Mouse (Mus musculus): Measurements from ENCODE around the gene Comt.

Gene Comt

GRCm38 (mm10) chr16:18426802-18427280 lies at the start of gene Comt:
TSS of gene Comt (minus strand) at chr16:18426852.
- peak in 1 of 2 experiments; percentile 80 for DNase-seq (ENCODE audit: inconsistent age in 2 of 2, low spot score in 1 of 2)

DNA sequence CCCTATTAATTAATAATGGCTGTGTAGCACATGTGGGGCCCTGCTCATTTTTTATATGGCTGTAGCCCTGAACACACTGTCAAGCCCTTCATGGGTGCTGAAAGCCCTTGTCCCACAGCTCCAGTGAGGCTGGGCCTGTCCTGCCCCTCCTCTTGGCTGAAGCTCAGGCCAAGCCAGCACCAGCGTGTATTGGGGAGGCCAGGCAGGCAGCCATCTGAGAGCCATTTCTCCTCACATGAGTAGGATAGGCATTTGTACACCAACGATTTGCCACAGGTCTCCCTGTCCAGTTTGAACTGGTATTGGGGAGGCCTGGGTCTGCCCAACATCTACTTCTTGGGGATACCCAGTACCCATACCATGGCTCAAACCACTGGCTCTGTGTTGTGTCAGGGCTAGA lies 47.4 kb upstream of the Comt start:
- no peak for DNase-seq (ENCODE audit: inconsistent age in 2 of 2, low spot score in 1 of 2)

DNA sequence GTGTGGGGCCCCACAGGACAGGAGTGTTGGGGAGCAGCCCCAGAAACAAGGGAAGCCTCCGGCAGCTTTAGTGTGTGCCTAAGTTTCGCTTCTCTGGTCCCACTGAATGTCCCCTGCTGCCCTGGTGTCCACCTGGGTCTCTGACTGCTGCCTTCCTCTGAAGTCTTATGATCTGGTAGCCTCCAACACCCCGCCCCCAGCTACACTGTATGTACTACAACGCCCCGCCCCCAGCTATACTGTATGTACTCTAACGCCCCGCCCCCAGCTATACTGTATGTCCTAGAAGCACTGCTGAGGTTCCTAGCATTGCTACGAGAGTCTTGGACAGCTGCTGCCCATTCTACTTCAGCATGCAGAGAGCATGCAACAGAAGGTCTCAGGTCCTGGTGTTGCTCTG lies 46.3 kb upstream of the Comt start:
- DNase-seq (ENCODE audit: inconsistent age in 2 of 2, low spot score in 1 of 2): no peak

DNA sequence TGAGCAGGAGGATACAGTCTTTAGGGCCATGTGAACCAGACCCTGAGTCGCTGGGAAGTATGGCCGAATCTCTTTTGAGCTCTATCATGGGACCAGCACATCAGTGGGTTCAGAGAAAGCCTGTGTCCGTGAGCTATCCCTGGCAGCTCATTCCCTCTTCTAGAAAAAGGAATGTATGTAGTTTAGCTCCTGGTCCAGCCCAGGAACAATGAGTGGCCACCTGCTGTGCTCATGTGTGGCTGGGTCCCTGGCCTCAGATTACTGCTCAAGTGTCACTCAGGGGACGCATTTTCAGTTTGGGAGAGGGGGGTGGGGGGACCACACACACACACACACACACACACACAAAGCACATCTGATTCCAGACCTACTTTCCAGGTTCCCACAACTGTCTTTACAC lies 45.8 kb upstream of the Comt start:
- no peak for DNase-seq (ENCODE audit: inconsistent age in 2 of 2, low spot score in 1 of 2)

DNA sequence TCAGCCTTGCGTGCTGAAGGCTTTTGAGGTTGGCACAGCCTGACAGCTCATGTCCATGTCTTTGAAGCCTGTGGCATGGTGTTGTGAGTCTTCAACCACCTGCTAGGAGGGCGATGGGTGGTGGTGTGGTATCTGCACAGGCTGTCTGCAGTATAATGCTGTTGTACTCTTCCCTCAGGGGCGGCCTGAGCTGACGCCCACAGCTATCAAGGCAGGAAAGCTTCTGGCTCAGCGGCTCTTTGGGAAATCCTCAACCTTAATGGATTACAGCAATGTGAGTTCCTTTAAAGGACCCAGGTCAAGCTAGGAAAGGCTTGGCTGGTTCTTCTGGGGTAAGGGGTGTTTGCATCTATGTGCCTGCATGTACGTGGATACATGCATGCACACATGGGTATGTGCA lies 45.3 kb upstream of the Comt start:
- no peak for DNase-seq (ENCODE audit: inconsistent age in 2 of 2, low spot score in 1 of 2)

DNA sequence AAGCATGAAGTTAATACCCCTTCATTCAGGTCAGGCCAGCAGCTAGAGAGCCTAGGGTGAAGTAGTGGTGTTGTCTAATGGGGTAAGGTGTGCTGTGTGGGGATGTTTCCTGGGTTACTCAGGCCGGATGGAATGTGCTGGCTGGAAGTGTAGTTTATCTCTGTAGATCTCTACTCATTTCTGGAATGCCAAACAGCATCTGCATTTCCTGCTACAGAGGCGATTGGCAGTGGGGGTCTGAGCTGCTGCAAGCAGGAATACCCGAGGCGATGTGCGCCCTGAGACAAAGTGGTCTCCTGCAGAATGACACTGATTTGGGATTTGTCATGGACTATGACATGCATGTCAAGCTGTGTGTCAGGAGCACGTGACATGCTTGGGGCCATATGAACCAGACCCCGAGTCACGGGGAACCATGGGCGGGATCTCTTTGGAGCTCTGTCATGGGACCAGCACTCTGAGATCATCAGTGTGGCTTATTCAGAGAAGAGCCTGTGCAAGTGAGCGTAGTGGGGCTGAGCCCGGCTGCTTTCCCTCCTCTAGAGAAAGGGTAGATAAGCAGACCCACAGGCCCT lies 44.8 kb upstream of the Comt start:
- no peak for DNase-seq (ENCODE audit: inconsistent age in 2 of 2, low spot score in 1 of 2)

DNA sequence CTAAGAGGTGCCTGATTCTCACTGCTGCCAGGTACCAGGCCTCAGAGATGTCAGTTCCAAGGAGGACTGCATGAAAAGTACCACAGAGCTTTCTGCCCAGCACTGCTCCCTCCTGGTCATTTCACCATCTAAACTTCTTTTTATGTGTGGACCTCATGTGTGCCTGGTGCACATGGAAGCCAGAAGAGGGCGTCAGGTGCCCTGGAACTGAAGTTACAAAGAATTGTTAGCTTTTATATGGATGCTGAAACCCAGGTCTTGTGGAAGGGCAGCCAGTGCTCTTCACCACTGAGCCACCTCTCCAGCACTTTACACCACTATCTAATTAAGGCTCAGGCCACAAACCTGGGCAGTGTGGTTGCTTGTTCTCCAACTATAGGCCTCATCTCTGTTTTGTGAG lies 44.2 kb upstream of the Comt start:
- no peak for DNase-seq (ENCODE audit: inconsistent age in 2 of 2, low spot score in 1 of 2)

- no peak for DNase-seq (ENCODE audit: inconsistent age in 2 of 2, low spot score in 1 of 2)
These were observed 37.6 kb upstream of the Comt start for GRCm38 (mm10) chr16:18464271-18464670.

GRCm38 (mm10) chr16:18462598-18462997 lies 35.9 kb upstream of the Comt start:
- no peak for DNase-seq (ENCODE audit: inconsistent age in 2 of 2, low spot score in 1 of 2)

DNA sequence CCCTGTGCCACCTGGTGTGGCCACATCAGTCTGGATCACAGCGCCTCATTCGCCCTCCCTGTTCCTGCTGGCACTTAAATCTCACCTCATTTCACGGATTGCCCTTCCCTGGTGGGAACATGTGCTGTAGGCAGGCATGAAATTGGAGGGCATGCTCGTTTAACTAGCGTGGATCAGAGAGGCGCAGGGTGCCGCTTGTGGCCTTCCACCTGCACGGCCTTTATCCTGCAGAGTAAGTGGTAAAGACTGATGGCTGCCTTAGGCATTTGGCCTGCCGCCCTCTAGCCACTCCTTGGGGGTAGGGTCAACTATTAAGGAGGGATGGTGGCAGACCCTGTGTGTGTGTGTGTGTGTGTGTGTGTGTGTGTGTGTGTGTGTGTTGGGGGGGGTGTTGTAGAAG lies 35.4 kb upstream of the Comt start:
- DNase-seq (ENCODE audit: inconsistent age in 2 of 2, low spot score in 1 of 2): no peak

GRCm38 (mm10) chr16:18460826-18461225 lies 34.2 kb upstream of the Comt start:
- no peak for DNase-seq (ENCODE audit: inconsistent age in 2 of 2, low spot score in 1 of 2)

- DNase-seq (ENCODE audit: inconsistent age in 2 of 2, low spot score in 1 of 2): peak in 1 of 2 experiments; percentile 60
These were observed 33.3 kb upstream of the Comt start for GRCm38 (mm10) chr16:18459955-18460370.

- DNase-seq (ENCODE audit: inconsistent age in 2 of 2, low spot score in 1 of 2): peak; percentile 53 to 68
These were observed 32.8 kb upstream of the Comt start for GRCm38 (mm10) chr16:18459335-18459954.

DNA sequence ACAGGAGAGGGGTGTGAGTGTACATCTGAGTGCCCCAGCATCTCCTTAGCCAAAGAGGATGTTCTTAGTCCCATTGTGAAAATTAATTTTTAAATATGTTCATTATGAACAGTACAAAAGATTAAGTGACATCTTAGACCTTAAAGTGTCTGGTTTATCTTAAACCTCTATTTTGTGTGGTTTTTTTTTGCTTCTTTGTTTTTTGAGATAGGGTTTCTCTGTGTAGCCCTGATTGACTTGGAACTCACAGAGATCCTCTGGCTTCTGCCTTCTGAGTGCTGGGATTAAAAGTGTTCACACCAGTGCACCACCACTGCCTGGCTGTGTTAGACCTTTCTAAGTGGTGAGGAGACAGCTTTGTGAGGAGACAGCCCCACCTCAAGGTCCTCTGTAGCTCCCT lies 32.0 kb upstream of the Comt start:
- DNase-seq (ENCODE audit: inconsistent age in 2 of 2, low spot score in 1 of 2): no peak

DNA sequence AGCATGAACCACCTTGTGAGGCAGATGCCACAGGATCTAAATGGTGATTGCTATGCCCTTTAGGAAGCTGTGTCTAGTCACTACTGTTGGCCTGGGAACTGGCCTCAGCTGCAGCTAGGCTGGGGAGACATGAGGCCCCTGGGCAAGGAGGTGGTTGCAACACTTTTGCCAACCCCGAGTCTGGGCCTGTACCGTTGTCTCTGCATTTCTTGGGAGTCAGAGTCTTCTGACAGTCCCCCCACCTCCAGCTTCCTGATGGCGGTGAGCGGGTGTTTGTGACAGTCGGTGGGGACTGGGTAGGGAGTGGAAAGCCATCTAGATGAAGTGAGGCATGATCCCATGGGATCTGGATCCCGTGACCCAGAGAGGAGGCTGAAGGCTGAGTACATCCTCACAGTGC lies 28.8 kb upstream of the Comt start:
- DNase-seq (ENCODE audit: inconsistent age in 2 of 2, low spot score in 1 of 2): no peak

DNA sequence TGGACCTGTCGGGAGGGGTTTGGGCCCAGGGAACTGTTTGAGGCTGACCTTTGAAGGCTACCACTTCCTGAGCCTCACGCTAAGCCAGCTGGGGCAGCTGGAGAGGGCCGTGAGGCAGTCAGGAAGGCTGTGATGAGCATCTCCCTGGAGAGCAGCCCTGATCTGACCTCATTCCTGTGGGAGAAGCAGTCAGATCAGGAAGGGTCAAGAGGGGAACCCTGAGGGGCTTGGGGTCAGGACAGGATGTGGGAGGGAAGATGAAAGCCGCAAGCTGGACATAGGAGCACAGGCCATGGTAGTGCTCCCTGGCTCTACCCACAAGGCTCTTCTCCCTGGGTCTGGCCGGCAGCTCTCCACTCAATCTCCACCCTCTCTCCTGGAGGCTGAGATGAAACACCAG lies 27.2 kb upstream of the Comt start:
- DNase-seq (ENCODE audit: inconsistent age in 2 of 2, low spot score in 1 of 2): no peak

GRCm38 (mm10) chr16:18452361-18452862 lies 25.8 kb upstream of the Comt start:
- DNase-seq (ENCODE audit: inconsistent age in 2 of 2, low spot score in 1 of 2): no peak

GRCm38 (mm10) chr16:18451486-18452181 lies 25.0 kb upstream of the Comt start:
- DNase-seq (ENCODE audit: inconsistent age in 2 of 2, low spot score in 1 of 2): peak; percentile 49 to 79

DNA sequence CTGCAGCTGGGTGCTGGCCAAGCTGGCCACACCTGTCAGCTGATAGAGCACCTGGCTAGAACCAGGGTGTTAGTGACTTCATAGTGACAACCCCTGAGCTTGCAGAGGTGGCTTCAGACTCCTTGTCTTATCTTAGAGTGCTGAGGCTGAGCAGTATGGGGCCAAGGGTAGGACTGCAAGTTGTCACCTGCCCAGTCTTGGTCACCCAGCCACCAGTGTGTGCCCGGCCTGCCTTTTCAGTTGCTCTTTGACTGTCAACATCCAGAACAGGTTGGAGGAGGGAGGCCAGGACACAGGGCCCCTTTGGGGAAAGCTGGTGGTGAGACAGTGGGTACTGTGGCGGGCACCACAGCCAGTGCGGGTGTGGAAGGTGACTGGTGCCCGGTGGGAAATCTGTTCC lies 22.4 kb upstream of the Comt start:
- DNase-seq (ENCODE audit: inconsistent age in 2 of 2, low spot score in 1 of 2): no peak

- DNase-seq (ENCODE audit: inconsistent age in 2 of 2, low spot score in 1 of 2): no peak
These were observed 21.5 kb upstream of the Comt start for GRCm38 (mm10) chr16:18448104-18448503.

DNA sequence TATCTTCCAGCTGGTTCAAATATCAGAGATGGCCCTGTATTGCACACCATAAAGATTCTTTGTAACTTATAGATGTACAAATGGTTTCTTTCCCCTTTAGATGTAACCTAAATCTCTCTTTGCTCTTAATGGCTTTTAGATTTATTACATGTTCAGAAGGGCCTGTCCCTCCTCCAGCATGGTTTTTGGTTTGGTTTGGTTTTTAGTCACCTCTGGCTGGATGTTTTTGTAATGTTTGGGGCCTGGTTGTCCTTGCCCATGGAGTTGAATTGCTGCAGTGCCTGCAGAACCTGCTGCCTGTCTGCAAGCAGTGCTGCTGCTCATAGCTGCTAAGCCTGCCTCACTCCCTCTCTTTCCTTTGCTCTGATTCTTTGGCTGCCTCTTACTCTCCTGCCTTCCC lies 20.6 kb upstream of the Comt start:
- no peak for DNase-seq (ENCODE audit: inconsistent age in 2 of 2, low spot score in 1 of 2)

- peak; percentile 88 to 98 for DNase-seq (ENCODE audit: inconsistent age in 2 of 2, low spot score in 1 of 2)
These were observed 16.8 kb upstream of the Comt start for GRCm38 (mm10) chr16:18443385-18443841.
